Mouse (Mus musculus): ENCODE measurements around the gene Prrg2.
"Not testable (repeated sequence)": the region's sequence is repeated elsewhere in the genome, so short reads cannot be mapped to it uniquely, and the experiment has no call there.

Prrg2 gene

GRCm38 (mm10) chr7:45036702-45037101 lies 25.8 kb downstream of the Prrg2 start:
- DNase-seq (ENCODE audit: low read depth, low spot score): peak; percentile 47

- no peak for DNase-seq (ENCODE audit: low read depth, low spot score)
These were observed 26.8 kb downstream of the Prrg2 start for GRCm38 (mm10) chr7:45035631-45036030.

- no peak for DNase-seq (ENCODE audit: low read depth, low spot score)
These were observed 28.6 kb downstream of the Prrg2 start for GRCm38 (mm10) chr7:45033722-45034359.

GRCm38 (mm10) chr7:45030857-45031256 lies 31.6 kb downstream of the Prrg2 start:
- no peak for DNase-seq (ENCODE audit: low read depth, low spot score)

- DNase-seq (ENCODE audit: low read depth, low spot score): no peak
These were observed 32.5 kb downstream of the Prrg2 start for GRCm38 (mm10) chr7:45029995-45030394.

- DNase-seq (ENCODE audit: low read depth, low spot score): no peak
These were observed 34.1 kb downstream of the Prrg2 start for GRCm38 (mm10) chr7:45028351-45028750.

GRCm38 (mm10) chr7:45027761-45028160 lies 34.7 kb downstream of the Prrg2 start:
- no peak for DNase-seq (ENCODE audit: low read depth, low spot score)

- no peak for DNase-seq (ENCODE audit: low read depth, low spot score)
These were observed 36.2 kb downstream of the Prrg2 start for GRCm38 (mm10) chr7:45026256-45026655.

GRCm38 (mm10) chr7:45025601-45026220 lies 36.8 kb downstream of the Prrg2 start:
- DNase-seq (ENCODE audit: low read depth, low spot score): no peak

- DNase-seq (ENCODE audit: low read depth, low spot score): peak; percentile 76
These were observed 37.9 kb downstream of the Prrg2 start for GRCm38 (mm10) chr7:45024281-45025248.

GRCm38 (mm10) chr7:45023711-45024110 lies 38.8 kb downstream of the Prrg2 start:
- DNase-seq (ENCODE audit: low read depth, low spot score): not testable (repeated sequence)

GRCm38 (mm10) chr7:45020225-45020624 lies 42.3 kb downstream of the Prrg2 start:
- DNase-seq (ENCODE audit: low read depth, low spot score): no peak

- DNase-seq (ENCODE audit: low read depth, low spot score): peak; percentile 74
These were observed 43.4 kb downstream of the Prrg2 start for GRCm38 (mm10) chr7:45019031-45019571.

GRCm38 (mm10) chr7:45017242-45018061 lies 45.0 kb downstream of the Prrg2 start, which contains the start of gene Rras:
Rras (plus strand) TSS chr7:45017961.
- DNase-seq (ENCODE audit: low read depth, low spot score): peak; percentile 99

GRCm38 (mm10) chr7:45016761-45017160 lies 45.7 kb downstream of the Prrg2 start:
- DNase-seq (ENCODE audit: low read depth, low spot score): no peak

- DNase-seq (ENCODE audit: low read depth, low spot score): peak; percentile 100
These were observed 46.4 kb downstream of the Prrg2 start, which contains the start of gene Scaf1 for GRCm38 (mm10) chr7:45015957-45016612. Scaf1 (minus strand) TSS chr7:45016363.

- DNase-seq (ENCODE audit: low read depth, low spot score): no peak
These were observed 47.0 kb downstream of the Prrg2 start for GRCm38 (mm10) chr7:45015344-45015956.

- no peak for DNase-seq (ENCODE audit: low read depth, low spot score)
These were observed 48.4 kb downstream of the Prrg2 start for GRCm38 (mm10) chr7:45014096-45014451.

- no peak for DNase-seq (ENCODE audit: low read depth, low spot score)
These were observed 48.9 kb downstream of the Prrg2 start for GRCm38 (mm10) chr7:45013366-45014095.
